Mouse (Mus musculus) limb, embryonic 12.5 days (tissue): ENCODE results near the gene Ak5. TPM values are rescaled to one million over a fixed set of nuclear protein-coding genes. Genes with fewer than 3 reads are reported as not detected.

Experiments
- ATAC-seq: fragments of 200-750 bp; cut with Nextera tagmentation; 2 replicates; pipeline ENCODE4 v1.8.0; 2017; ENCODE audit warnings: low read depth, moderate TSS enrichment; ENCODE audit not compliant: insufficient number of reproducible peaks, insufficient read depth, low FRiP score, low TSS enrichment
- H3K27ac ChIP-seq: fragments of 300-500 bp; sonication (generic); 2 replicates; pipeline ENCODE4 v1.5.1; 2016; ENCODE audit warnings: mild to moderate bottlenecking, moderate library complexity
- H3K27me3 ChIP-seq: fragments of 300-500 bp; sonication (generic); 2 replicates; pipeline ENCODE4 v1.6.1; 2016; ENCODE audit warnings: mild to moderate bottlenecking, moderate library complexity
- H3K36me3 ChIP-seq: fragments of 300-500 bp; sonication (generic); 2 replicates; pipeline ENCODE4 v1.6.1; 2016; ENCODE audit warnings: mild to moderate bottlenecking, moderate library complexity
- H3K4me1 ChIP-seq: fragments of 300-500 bp; sonication (generic); replicated peaks from 2 replicates; pipeline ENCODE4 v1.6.1; 2016
- H3K4me2 ChIP-seq: fragments of 300-500 bp; sonication (generic); 2 replicates; pipeline ENCODE4 v1.6.1; 2016; ENCODE audit warnings: mild to moderate bottlenecking, moderate library complexity
- H3K4me3 ChIP-seq: fragments of 300-500 bp; sonication (generic); replicated peaks from 2 replicates; pipeline ENCODE4 v1.5.1; 2016; ENCODE audit warnings: mild to moderate bottlenecking
- H3K9ac ChIP-seq: fragments of 300-500 bp; sonication (generic); replicated peaks from 2 replicates; pipeline ENCODE4 v1.6.1; 2016; ENCODE audit warnings: mild to moderate bottlenecking, moderate library complexity
- H3K9me3 ChIP-seq: fragments of 300-500 bp; sonication (generic); 2 replicates; pipeline ENCODE4 v1.6.1; 2016; ENCODE audit warnings: mild to moderate bottlenecking, moderate library complexity
- WGBS: fragments of 180-500 bp; shearing (Covaris S2); methylation state at CpG from one replicate; pipeline ENCODE4 v1.1.7; 2016; 5-methylcytosine and 5-hydroxymethylcytosine counted together
- polyA plus RNA-seq: library from polyadenylated mRNA; unstranded; fragments of >200 nt; fragmentation: Nextera tagmentation; extraction: Ambion mirVana; gene quantifications from 2 replicates; pipeline ENCODE4 v1.2.1, GENCODE M21; 2016

Gene Ak5
- polyA plus RNA-seq, 1 experiment from 2014 or later, result 1.7 TPM

DNA sequence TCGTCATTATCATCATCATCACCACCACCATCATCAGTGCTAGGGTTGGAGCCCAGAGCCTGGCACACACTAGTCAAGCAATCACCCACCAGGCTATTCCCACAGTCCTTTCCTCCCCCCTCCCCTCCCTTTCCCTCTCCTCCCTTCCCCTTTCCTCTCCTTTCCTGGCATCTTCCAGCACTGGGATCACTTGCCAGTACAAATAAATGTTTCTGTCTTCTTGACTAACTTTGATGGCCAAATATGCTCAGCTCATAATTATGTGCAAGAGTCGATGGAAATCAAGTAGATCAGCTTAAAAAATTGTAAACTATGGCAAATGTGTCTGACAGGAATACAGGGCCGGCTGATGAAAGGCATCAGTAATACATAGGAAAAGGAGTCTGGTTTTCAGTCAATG lies 123.2 kb downstream of the Ak5 start:
- WGBS, result 85% methylated on average over 3 of the region's 3 CpGs
- H3K4me3 ChIP-seq, result no peak overlapping the region
- H3K27me3 ChIP-seq, result no peaks in the 10 kb centered on the region
- H3K9ac ChIP-seq, result no peak overlapping the region
- no peaks in the 10 kb centered on the region for H3K9me3 ChIP-seq
- H3K4me1 ChIP-seq, result peaks cover 11% of the 10 kb centered on the region
- H3K4me2 ChIP-seq, result no peak overlapping the region
- ATAC-seq, result no peak
- H3K27ac ChIP-seq, result no peak overlapping the region
- H3K36me3 ChIP-seq, result no peaks in the 10 kb centered on the region

- H3K36me3 ChIP-seq, result no peaks in the 10 kb centered on the region
- H3K27ac ChIP-seq, result no peak overlapping the region
- 67% methylated on average over 5 of the region's 5 CpGs for WGBS
- no peak overlapping the region for H3K4me2 ChIP-seq
- no peaks in the 10 kb centered on the region for H3K27me3 ChIP-seq
- no peak overlapping the region for H3K9ac ChIP-seq
- no peak overlapping the region for H3K4me3 ChIP-seq
- H3K9me3 ChIP-seq, result no peaks in the 10 kb centered on the region
- peaks cover 11% of the 10 kb centered on the region for H3K4me1 ChIP-seq
- no peak for ATAC-seq
These were observed 125.9 kb downstream of the Ak5 start for GRCm38 (mm10) chr3:152542298-152542697.

GRCm38 (mm10) chr3:152530344-152530743 lies 137.8 kb downstream of the Ak5 start:
- Histone ChIP-seq H3K9ac (no peak overlapping the region), H3K4me2 (no peak overlapping the region), H3K27ac (no peak overlapping the region), H3K4me3 (no peak overlapping the region), H3K36me3 (no peaks in the 10 kb centered on the region), H3K4me1 (peaks cover 11% of the 10 kb centered on the region), H3K9me3 (no peaks in the 10 kb centered on the region), H3K27me3 (no peaks in the 10 kb centered on the region; the same call in 1 of the 2 replicates)
- WGBS, result 89% methylated on average over 5 of the region's 5 CpGs
- no peak for ATAC-seq

- Histone ChIP-seq H3K4me1 (peaks cover 1% of the 10 kb centered on the region; the same call in 1 of the 2 replicates), H3K27me3 (no peaks in the 10 kb centered on the region; the same call in 1 of the 2 replicates), H3K9ac (no peak overlapping the region), H3K36me3 (no peaks in the 10 kb centered on the region), H3K9me3 (no peaks in the 10 kb centered on the region), H3K27ac (no peak overlapping the region), H3K4me2 (no peak overlapping the region), H3K4me3 (no peak overlapping the region)
- no peak for ATAC-seq
- WGBS, result 69% methylated on average over 11 of the region's 11 CpGs
These were observed 138.8 kb downstream of the Ak5 start for GRCm38 (mm10) chr3:152529058-152529972.

DNA sequence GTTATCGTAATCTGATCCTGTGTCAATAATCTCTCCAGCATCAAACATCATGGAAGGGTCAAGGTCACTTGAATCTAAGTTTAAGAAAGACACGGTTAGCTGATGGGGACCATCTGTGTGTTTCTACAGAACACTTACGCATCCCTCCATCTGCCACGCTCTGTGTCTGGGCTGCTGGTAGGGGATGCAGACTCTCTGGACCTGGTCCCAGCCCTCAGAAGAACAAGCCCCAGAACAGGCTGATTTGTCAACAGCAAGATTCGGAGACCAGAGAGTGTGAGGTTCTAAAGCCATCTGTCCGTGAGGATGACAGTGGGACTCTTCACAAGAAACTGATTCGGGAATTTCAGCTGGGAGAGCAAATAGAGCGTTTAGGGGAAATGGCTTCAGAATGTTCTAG lies 141.4 kb downstream of the Ak5 start:
- no peaks in the 10 kb centered on the region; the same call in 1 of the 2 replicates for H3K27me3 ChIP-seq
- WGBS, result 77% methylated on average over 8 of the region's 8 CpGs
- H3K4me3 ChIP-seq, result no peak overlapping the region
- H3K36me3 ChIP-seq, result no peaks in the 10 kb centered on the region
- H3K9ac ChIP-seq, result no peak overlapping the region
- H3K9me3 ChIP-seq, result peaks cover 4% of the 10 kb centered on the region; the same call in 1 of the 2 replicates
- ATAC-seq, result no peak
- no peak overlapping the region for H3K4me2 ChIP-seq
- H3K27ac ChIP-seq, result no peak overlapping the region
- peaks cover 7% of the 10 kb centered on the region for H3K4me1 ChIP-seq

- ATAC-seq, result no peak
- Histone ChIP-seq H3K4me2 (no peak overlapping the region), H3K36me3 (no peaks in the 10 kb centered on the region), H3K27ac (peak overlapping the region; percentile 69; the same call in 1 of the 2 replicates), H3K4me3 (no peak overlapping the region), H3K9ac (no peak overlapping the region), H3K27me3 (no peaks in the 10 kb centered on the region), H3K9me3 (peaks cover 4% of the 10 kb centered on the region; the same call in 1 of the 2 replicates), H3K4me1 (peaks cover 17% of the 10 kb centered on the region)
- 29% methylated on average over 4 of the region's 4 CpGs for WGBS
These were observed 144.9 kb downstream of the Ak5 start for GRCm38 (mm10) chr3:152523315-152523638.

DNA sequence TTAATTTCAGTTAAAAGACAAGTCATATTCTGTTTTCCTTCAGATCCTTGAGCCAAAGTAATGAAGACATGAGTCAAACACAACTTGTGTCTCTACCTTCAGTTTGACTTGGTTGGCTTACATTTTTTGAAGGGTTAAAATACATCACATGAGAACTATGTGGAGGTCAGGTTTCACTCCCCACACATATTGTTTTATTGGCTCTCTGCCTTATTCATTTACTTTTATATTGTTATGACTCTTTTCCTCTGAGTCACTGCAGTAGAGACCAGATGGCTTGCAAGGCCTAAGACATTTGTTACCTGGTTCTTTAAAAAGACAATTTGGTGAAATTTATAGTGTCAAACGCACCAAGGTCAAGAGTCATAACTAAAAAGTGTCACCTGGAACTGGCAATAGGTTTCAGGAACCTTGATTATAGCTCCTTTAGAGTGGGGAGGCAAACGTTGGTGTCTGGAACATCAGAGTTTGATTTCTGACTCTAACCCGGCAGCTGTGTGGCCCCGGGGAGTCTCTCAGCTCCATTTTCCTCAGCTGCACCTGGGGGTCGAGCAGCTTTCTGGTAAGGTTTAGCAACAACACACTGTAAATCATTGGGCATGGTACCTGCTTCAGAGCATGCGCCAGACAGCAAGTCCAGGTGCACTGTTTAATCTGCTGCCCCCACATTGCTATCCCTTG lies 145.4 kb downstream of the Ak5 start:
- ATAC-seq, result peak; percentile 87
- Histone ChIP-seq H3K36me3 (no peaks in the 10 kb centered on the region), H3K27ac (peak overlapping the region; percentile 69; the same call in 1 of the 2 replicates), H3K9me3 (peaks cover 4% of the 10 kb centered on the region; the same call in 1 of the 2 replicates), H3K4me2 (no peak overlapping the region), H3K4me3 (no peak overlapping the region), H3K27me3 (no peaks in the 10 kb centered on the region), H3K9ac (no peak overlapping the region), H3K4me1 (peaks cover 17% of the 10 kb centered on the region)
- WGBS, result 13% methylated on average over 6 of the region's 6 CpGs

- no peak overlapping the region for H3K9ac ChIP-seq
- WGBS, result 80% methylated on average over 7 of the region's 7 CpGs
These were observed 147.1 kb downstream of the Ak5 start for GRCm38 (mm10) chr3:152521054-152521453.

GRCm38 (mm10) chr3:152520074-152520473 lies 148.1 kb downstream of the Ak5 start:
- H3K9me3 ChIP-seq, result peaks cover 4% of the 10 kb centered on the region; the same call in 1 of the 2 replicates
- WGBS, result 54% methylated on average over 3 of the region's 3 CpGs
- no peaks in the 10 kb centered on the region for H3K36me3 ChIP-seq
- no peak for ATAC-seq
- H3K4me3 ChIP-seq, result no peak overlapping the region
- no peaks in the 10 kb centered on the region for H3K27me3 ChIP-seq
- H3K9ac ChIP-seq, result no peak overlapping the region
- no peak overlapping the region for H3K27ac ChIP-seq
- H3K4me1 ChIP-seq, result peaks cover 22% of the 10 kb centered on the region
- no peak overlapping the region for H3K4me2 ChIP-seq

More at GRCm38 (mm10) chr3:152521054-152521453, 147.1 kb downstream of the Ak5 start:
- Histone ChIP-seq H3K9me3 (peaks cover 4% of the 10 kb centered on the region; the same call in 1 of the 2 replicates), H3K4me2 (no peak overlapping the region), H3K27ac (no peak overlapping the region), H3K27me3 (no peaks in the 10 kb centered on the region), H3K36me3 (no peaks in the 10 kb centered on the region), H3K4me1 (peaks cover 17% of the 10 kb centered on the region), H3K4me3 (no peak overlapping the region)
- ATAC-seq, result no peak

GRCm38 (mm10) chr3:152519556-152519955 lies 148.6 kb downstream of the Ak5 start:
- H3K9ac ChIP-seq, result no peak overlapping the region
- WGBS, result 77% methylated on average over 10 of the region's 10 CpGs
- peaks cover 4% of the 10 kb centered on the region; the same call in 1 of the 2 replicates for H3K9me3 ChIP-seq
- no peak overlapping the region for H3K27ac ChIP-seq
- no peaks in the 10 kb centered on the region for H3K27me3 ChIP-seq
- H3K4me3 ChIP-seq, result no peak overlapping the region
- ATAC-seq, result no peak
- no peak overlapping the region for H3K4me2 ChIP-seq
- peaks cover 26% of the 10 kb centered on the region for H3K4me1 ChIP-seq
- H3K36me3 ChIP-seq, result no peaks in the 10 kb centered on the region

GRCm38 (mm10) chr3:152516569-152516968 lies 151.6 kb downstream of the Ak5 start:
- no peaks in the 10 kb centered on the region for H3K27me3 ChIP-seq
- no peak overlapping the region for H3K9ac ChIP-seq
- H3K4me1 ChIP-seq, result peaks cover 25% of the 10 kb centered on the region
- 81% methylated on average over 3 of the region's 3 CpGs for WGBS
- no peak for ATAC-seq
- no peaks in the 10 kb centered on the region for H3K9me3 ChIP-seq
- no peaks in the 10 kb centered on the region for H3K36me3 ChIP-seq
- H3K4me2 ChIP-seq, result no peak overlapping the region
- no peak overlapping the region for H3K27ac ChIP-seq
- H3K4me3 ChIP-seq, result no peak overlapping the region
